Mouse (Mus musculus) 3134 (cell line): ENCODE measurements around the gene Clcn3.
A peak's percentile ranks its signal among the peaks of the same experiment; 100 is the strongest.
"Not testable (repeated sequence)": the region's sequence is repeated elsewhere in the genome, so short reads cannot be mapped to it uniquely, and the experiment has no call there.

Experiments
- DNase-seq: peaks from one replicate; pipeline ENCODE4 v3.0.0-alpha.2; 2011; ENCODE audit warnings: low spot score; ENCODE audit not compliant: insufficient read length; ENCODE audit errors: extremely low read depth

Clcn3 gene

GRCm38 (mm10) chr8:60982701-60983687 lies at the start of gene Clcn3:
Gene Clcn3 (minus strand): TSS chr8:60983300.
- DNase-seq = peak; percentile 99

GRCm38 (mm10) chr8:60996468-60996867 lies 13.4 kb upstream of the Clcn3 start:
- DNase-seq = no peak

GRCm38 (mm10) chr8:60993639-60993986 lies 10.5 kb upstream of the Clcn3 start:
- DNase-seq = no peak

GRCm38 (mm10) chr8:60992910-60993638 lies 10.0 kb upstream of the Clcn3 start, which contains the start of gene Nek1:
Gene Nek1 (plus strand): TSS chr8:60993195.
- peak; percentile 97 for DNase-seq

- peak; percentile 88 for DNase-seq
Measured at GRCm38 (mm10) chr8:60992561-60992909, 9.4 kb upstream of the Clcn3 start.

- DNase-seq = not testable (repeated sequence)
Measured at GRCm38 (mm10) chr8:60984260-60985010, 1.3 kb upstream of the Clcn3 start.

GRCm38 (mm10) chr8:60983688-60984079 lies 584 bp upstream of the Clcn3 start:
- DNase-seq = no peak

GRCm38 (mm10) chr8:60981388-60981787 lies 1.7 kb downstream of the Clcn3 start:
- DNase-seq = no peak

GRCm38 (mm10) chr8:60978496-60978895 lies 4.6 kb downstream of the Clcn3 start:
- DNase-seq = no peak

- no peak for DNase-seq
Measured at GRCm38 (mm10) chr8:60976818-60977217, 6.3 kb downstream of the Clcn3 start.

GRCm38 (mm10) chr8:60974837-60975236 lies 8.3 kb downstream of the Clcn3 start:
- DNase-seq = no peak

GRCm38 (mm10) chr8:60973448-60973847 lies 9.7 kb downstream of the Clcn3 start:
- no peak for DNase-seq

GRCm38 (mm10) chr8:60971808-60972207 lies 11.3 kb downstream of the Clcn3 start:
- no peak for DNase-seq

- DNase-seq = no peak
Measured at GRCm38 (mm10) chr8:60969091-60969490, 14.0 kb downstream of the Clcn3 start.

GRCm38 (mm10) chr8:60965741-60966140 lies 17.4 kb downstream of the Clcn3 start:
- no peak for DNase-seq

- DNase-seq = no peak
Measured at GRCm38 (mm10) chr8:60965306-60965705, 17.8 kb downstream of the Clcn3 start.

GRCm38 (mm10) chr8:60964518-60964917 lies 18.6 kb downstream of the Clcn3 start:
- DNase-seq = no peak

- DNase-seq = no peak
Measured at GRCm38 (mm10) chr8:60963931-60964330, 19.2 kb downstream of the Clcn3 start.

- DNase-seq = no peak
Measured at GRCm38 (mm10) chr8:60962763-60963162, 20.3 kb downstream of the Clcn3 start.

- DNase-seq = no peak
Measured at GRCm38 (mm10) chr8:60956847-60957246, 26.3 kb downstream of the Clcn3 start.
